Mouse (Mus musculus): ENCODE results near the gene Man1a2. TPM values are rescaled to one million over a fixed set of nuclear protein-coding genes. Genes with fewer than 3 reads are reported as not detected.

Man1a2 gene
- total and polyA plus RNA-seq, 3 experiments, result 27.1 to 261 (median 33.2) TPM

DNA sequence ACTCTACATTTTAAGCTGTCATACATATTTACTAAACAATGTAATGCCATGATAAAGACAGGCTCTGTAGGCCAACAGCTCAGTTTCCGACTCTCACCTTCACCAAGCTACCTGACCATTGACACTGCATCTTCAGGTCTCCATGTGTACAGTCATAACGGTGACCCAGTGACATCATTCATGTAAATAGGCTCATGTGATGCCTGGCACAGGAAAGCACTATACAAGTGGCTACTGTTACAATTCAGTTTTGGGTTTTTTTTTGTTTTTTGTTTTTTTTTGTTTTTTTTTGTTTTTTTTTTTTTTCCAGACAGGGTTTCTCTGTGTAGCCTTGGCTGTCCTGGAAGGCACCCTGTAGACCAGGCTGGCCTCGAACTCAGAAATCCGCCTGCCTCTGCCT is 94.2 kb downstream of the Man1a2 start:
- TF ChIP-seq MYB (IDR thresholded peaks at IDR 0.05; ENCODE audit: low read depth, low read length) (no peak), EP300 (IDR thresholded peaks at IDR 0.05; ENCODE audit: low read depth in 1 of 2, low read length in 2 of 2) (no peak), UBTF (IDR thresholded peaks at IDR 0.05; ENCODE audit: borderline replicate concordance, insufficient read depth, low read depth, low read length) (no peak), MAFK (IDR thresholded peaks at IDR 0.05; ENCODE audit: borderline replicate concordance, low read depth, low read length) (no peak), SMC3 (IDR thresholded peaks at IDR 0.05; ENCODE audit: low read depth, low read length) (no peak), BHLHE40 (IDR thresholded peaks at IDR 0.05; ENCODE audit: borderline replicate concordance, low read depth, low read length) (no peak), MXI1 (IDR thresholded peaks at IDR 0.05; ENCODE audit: low read depth, low read length) (no peak), CHD2 (IDR thresholded peaks at IDR 0.05; ENCODE audit: low read length) (no peak), POLR2A (IDR thresholded peaks at IDR 0.05; ENCODE audit: control insufficient read depth in 1 of 2, insufficient read depth in 1 of 2, low read depth in 1 of 2, low read length in 2 of 2, poor library complexity in 1 of 2) (no peak), USF2 (IDR thresholded peaks at IDR 0.05; ENCODE audit: borderline replicate concordance in 1 of 2, insufficient read depth in 1 of 2, low read depth in 1 of 2, low read length in 2 of 2) (no peak), GATA1 (IDR thresholded peaks at IDR 0.05; ENCODE audit: low read depth, low read length) (no peak), POLR2AphosphoS2 (IDR thresholded peaks at IDR 0.05; ENCODE audit: low read length) (no peak), MEF2A (IDR thresholded peaks at IDR 0.05; ENCODE audit: extremely low read depth, insufficient replicate concordance, low read depth, low read length, poor library complexity, severe bottlenecking) (no peak), POLR2AphosphoS5 (IDR thresholded peaks at IDR 0.05; ENCODE audit: borderline replicate concordance, low read depth, low read length) (no peak), RAD21 (IDR thresholded peaks at IDR 0.05; ENCODE audit: low read depth, low read length) (no peak), MAZ (IDR thresholded peaks at IDR 0.05; ENCODE audit: low read depth, low read length) (no peak)
- Histone ChIP-seq H3K9me3 (replicated peaks; ENCODE audit: insufficient read depth, low read length) (no peaks in the 10 kb centered on the region), H3K36me3 (ENCODE audit: control insufficient read depth in 1 of 2, insufficient read depth in 2 of 2, low read length in 2 of 2) (peaks cover 0 to 9% of the 10 kb centered on the region in 2 experiments; a peak in 2 of 4 replicates), H3K27ac (ENCODE audit: control insufficient read depth, low read depth, low read length) (no peak overlapping the region), H3K9ac (ENCODE audit: control insufficient read depth, low read depth, low read length, poor library complexity, severe bottlenecking) (no peak overlapping the region), H3K4me1 (ENCODE audit: control insufficient read depth in 1 of 2, insufficient read depth in 2 of 2, low read length in 2 of 2) (no peaks in the 10 kb centered on the region), H3K4me3 (ENCODE audit: control insufficient read depth in 1 of 2, insufficient read depth in 1 of 2, low read depth in 2 of 2, low read length in 2 of 2) (no peak overlapping the region), H3K79me2 (ENCODE audit: control insufficient read depth, insufficient read depth, low read length, poor library complexity) (no peaks in the 10 kb centered on the region), H3K27me3 (ENCODE audit: control insufficient read depth in 1 of 2, insufficient read depth in 2 of 2, low read length in 2 of 2) (no peaks in the 10 kb centered on the region)
- DNase-seq (ENCODE audit: low read depth, low spot score), result no peak

DNA sequence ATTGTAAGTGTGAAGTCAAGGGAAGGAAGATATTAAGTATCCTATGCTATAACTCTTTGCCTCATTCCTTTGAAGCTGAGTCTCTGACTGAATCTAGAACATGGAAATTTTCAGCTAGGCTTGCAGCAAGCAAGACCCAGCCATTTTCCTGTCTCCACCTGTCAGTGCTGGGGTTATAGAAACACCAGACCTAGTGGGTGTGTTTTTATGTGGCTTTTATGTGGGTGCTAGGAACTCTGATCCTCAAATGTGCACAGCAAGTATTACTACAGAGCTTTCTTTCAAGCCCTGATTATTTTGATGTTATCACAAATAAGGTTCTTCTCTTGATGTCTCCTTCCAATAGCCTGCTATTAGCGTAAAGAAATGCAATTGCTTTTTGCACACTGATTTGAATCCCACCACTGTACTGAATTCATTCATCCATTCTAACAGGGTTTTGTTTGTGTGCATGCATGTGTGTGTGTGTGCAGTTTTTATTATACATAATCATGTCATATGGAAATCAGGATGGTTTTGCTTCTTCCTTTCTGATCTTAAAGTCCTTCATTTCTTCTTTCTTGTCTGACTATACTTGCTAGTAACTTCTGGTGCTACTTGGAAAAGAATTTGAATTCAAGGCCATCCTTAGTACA is 102.5 kb downstream of the Man1a2 start:
- no peaks in the 10 kb centered on the region for H3K4me1 ChIP-seq (ENCODE audit: control insufficient read depth in 1 of 2, insufficient read depth in 2 of 2, low read length in 2 of 2)
- no peak overlapping the region for H3K9ac ChIP-seq (ENCODE audit: control insufficient read depth, low read depth, low read length, poor library complexity, severe bottlenecking)
- H3K27me3 ChIP-seq (ENCODE audit: control insufficient read depth in 1 of 2, insufficient read depth in 2 of 2, low read length in 2 of 2), result no peaks in the 10 kb centered on the region
- TF ChIP-seq ZNF384 (IDR thresholded peaks at IDR 0.05; ENCODE audit: low read depth, low read length) (no peak), KAT2A (conservative IDR thresholded peaks at IDR 0.05; ENCODE audit: low read depth, low read length) (no peak), MXI1 (IDR thresholded peaks at IDR 0.05; ENCODE audit: low read depth, low read length) (no peak), SIN3A (IDR thresholded peaks at IDR 0.05; ENCODE audit: low read length) (no peak), BHLHE40 (IDR thresholded peaks at IDR 0.05; ENCODE audit: borderline replicate concordance, low read depth, low read length) (no peak), SMC3 (IDR thresholded peaks at IDR 0.05; ENCODE audit: low read depth, low read length) (no peak)
- DNase-seq (ENCODE audit: low read depth, low spot score), result no peak
- no peaks in the 10 kb centered on the region for H3K79me2 ChIP-seq (ENCODE audit: control insufficient read depth, insufficient read depth, low read length, poor library complexity)
- no peak overlapping the region for H3K27ac ChIP-seq (ENCODE audit: control insufficient read depth, low read depth, low read length)
- H3K9me3 ChIP-seq (replicated peaks; ENCODE audit: insufficient read depth, low read length), result no peaks in the 10 kb centered on the region
- peaks cover 0 to 8% of the 10 kb centered on the region in 2 experiments; a peak in 2 of 4 replicates for H3K36me3 ChIP-seq (ENCODE audit: control insufficient read depth in 1 of 2, insufficient read depth in 2 of 2, low read length in 2 of 2)
- H3K4me3 ChIP-seq (ENCODE audit: control insufficient read depth in 1 of 2, insufficient read depth in 1 of 2, low read depth in 2 of 2, low read length in 2 of 2), result no peak overlapping the region
